Mouse (Mus musculus) CD4-positive, CD25-positive, alpha-beta regulatory T cell, adult 2 months (primary cell): ENCODE measurements at regions not wholly inside any gene's neighbourhood (a gene's known extent, or its start where the extent isn't known, plus 50 kb on each side); places are given as distances from the start of the nearest gene placed in this dataset.

ENCODE experiments used
- DNase-seq: peaks from one replicate; pipeline ENCODE4 v3.0.0-alpha.2; 2012; ENCODE audit warnings: low read depth, low spot score

GRCm38 (mm10) chr14:9191664-9192063 lies 525.6 kb upstream of the 4930452B06Rik start:
- DNase-seq: no peak

GRCm38 (mm10) chr14:9161336-9161735 lies 495.3 kb upstream of the 4930452B06Rik start:
- DNase-seq: no peak

GRCm38 (mm10) chr14:9157941-9158340 lies 491.9 kb upstream of the 4930452B06Rik start:
- no peak for DNase-seq

DNA sequence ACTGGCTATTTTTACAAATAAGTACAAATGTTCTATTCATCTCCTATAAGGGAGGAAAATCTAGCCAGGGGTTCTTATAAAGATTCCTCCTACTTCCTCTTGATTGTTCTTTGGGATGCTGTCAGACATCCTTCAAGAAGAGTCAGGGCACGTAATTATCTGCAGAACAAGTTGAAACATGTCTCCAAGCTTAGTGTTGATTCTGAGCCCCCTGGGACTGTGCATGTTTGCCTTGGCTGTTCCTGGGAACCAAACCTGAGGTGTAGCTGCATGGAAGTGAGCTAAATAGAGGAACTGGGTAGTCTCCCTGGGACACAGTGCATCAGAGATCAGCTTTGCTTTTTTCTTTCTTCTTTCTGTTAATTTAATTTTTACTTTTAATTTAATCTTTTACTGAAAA lies 484.8 kb upstream of the 4930452B06Rik start:
- DNase-seq: no peak

DNA sequence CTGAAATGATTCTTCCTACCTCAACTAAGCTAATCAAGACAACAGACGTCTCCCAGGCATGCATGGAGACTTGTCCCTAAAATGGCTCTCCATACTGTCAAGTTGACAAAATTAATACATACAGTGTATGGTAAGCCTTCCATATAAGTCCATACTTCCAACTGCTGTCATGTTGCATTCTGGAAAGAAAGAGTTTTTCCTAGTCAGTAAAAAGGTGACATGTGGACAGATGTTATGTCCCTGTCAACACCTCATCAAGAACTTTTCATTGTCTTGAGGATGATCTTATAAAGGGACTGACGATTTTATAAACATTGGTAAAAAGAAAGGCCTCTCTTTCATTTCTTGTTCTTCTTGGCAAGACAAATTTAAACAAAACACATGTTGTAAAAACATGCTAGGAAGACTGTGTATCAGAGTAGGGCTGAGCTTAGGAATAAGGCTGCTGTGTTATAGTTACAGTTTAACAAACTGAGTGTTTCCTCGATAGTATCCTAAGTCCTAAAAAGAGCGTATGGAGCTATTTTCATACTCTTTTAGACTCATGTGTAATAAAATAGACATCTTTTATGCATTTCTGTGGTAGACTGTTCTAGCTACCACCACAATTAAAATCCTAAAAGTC lies 480.7 kb upstream of the 4930452B06Rik start:
- no peak for DNase-seq

- DNase-seq: peak; percentile 12
Measured at GRCm38 (mm10) chr14:9105708-9106107, 439.7 kb upstream of the 4930452B06Rik start.

DNA sequence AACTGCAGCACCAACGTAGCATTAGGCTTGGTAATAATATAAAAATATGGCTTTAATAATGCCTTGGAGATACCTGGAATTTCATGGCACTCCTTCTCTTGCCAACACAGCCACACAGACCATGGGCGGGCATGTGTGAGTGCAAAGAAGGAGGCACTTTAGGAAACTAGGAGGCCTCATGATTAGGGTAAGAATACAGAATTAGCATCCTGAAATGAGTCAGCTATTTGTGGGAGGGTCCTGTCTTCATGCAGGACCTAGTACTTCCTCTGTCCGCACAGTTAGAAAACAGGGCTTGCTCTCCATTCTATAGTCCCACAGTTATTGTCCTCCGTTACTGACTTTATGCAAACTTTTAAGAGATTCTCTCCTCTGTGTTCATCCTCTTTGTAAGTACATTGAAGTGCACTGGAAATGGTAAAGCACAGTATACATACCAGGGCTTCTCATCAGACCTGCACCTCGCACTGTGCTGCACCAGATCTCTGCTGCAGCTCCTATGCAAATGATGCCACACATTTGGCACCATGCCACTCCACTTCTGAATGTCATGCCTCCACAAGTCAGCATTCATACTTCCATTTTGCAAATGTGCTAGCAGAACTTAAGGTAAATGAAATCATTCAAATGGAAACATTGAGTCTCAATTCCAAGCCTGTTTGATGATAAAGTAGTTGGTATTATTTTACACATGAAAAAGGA lies 423.7 kb upstream of the 4930452B06Rik start:
- DNase-seq: peak; percentile 19

DNA sequence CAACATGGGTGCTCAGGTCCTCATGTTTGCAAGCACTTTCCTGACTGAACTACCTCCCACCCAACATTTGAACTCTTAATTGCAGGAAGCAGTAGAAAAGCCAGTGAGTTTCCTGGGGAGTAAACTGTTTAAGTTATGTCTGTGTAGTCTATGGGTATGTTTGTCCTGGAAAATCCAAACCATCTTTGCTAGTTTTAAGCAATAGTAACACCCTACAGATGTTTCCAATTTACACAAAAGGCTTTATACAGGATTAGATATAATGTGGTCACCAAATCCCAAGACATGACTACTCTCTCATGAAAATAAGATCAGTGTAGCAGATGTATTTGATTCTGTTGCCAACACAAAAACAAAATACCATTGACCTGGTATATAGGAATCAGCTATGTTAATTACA lies 421.1 kb upstream of the 4930452B06Rik start:
- DNase-seq: no peak

GRCm38 (mm10) chr14:9079632-9080031 lies 413.6 kb upstream of the 4930452B06Rik start:
- DNase-seq: no peak

- DNase-seq: no peak
Measured at GRCm38 (mm10) chr14:9079014-9079413, 413.0 kb upstream of the 4930452B06Rik start.

DNA sequence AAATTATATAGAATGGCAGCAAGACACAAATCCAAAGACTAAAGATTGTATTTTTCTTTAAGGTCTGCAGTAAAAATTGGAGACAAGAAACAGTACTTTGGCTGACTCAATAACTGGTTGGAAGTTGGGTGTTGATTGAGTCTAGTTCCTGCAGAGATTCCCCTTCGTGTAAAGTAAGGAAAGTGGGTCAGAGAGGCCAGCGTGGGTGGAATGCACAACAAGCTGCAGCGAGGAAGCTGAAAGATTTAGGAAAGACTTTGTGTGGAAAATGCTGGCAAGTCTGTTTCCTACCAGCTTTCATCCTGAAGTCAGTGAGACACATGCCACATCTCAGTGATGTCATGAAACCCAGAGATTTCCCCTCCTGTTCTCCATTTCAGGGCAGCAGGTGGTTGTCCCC lies 405.1 kb upstream of the 4930452B06Rik start:
- no peak for DNase-seq

- no peak for DNase-seq
Measured at GRCm38 (mm10) chr14:9060058-9060457, 394.0 kb upstream of the 4930452B06Rik start.

DNA sequence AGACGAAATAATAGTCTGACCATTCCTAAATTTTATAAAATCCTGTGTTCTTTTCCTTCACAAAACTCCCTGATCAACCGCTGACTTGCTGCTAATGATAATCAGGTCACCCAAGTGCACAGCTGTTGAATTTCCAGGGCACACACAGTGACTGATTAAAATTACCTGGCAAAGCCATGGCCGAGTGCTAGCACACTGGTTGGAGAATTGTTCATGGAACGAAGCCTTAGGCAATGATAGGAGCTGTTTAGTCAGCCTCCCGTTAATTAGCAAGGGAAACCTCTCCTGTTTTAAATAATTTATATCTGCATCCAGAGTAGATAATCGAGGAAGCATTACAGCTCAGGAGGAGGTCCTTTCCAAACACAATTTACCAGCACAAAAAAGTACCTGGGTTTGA lies 362.8 kb upstream of the 4930452B06Rik start:
- no peak for DNase-seq

DNA sequence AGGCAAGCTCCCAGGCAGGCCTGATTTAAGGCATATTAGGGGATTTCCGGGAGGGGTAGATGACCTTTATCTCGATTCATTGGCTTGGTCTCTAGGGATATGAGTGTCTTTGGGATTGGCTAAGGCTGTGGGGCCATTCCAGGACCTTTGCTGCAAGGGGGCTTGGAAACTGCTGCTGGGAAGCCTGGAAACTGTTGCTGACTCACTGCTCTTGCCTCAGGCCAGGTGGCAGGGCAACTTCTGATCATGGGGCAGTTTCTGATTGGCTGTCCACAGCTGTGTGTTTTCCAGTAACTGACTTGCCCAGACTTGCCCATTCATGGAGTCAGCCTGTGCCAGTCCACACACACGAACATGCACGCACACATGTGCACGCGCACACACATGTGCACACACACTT lies 349.8 kb upstream of the 4930452B06Rik start:
- DNase-seq: no peak

- no peak for DNase-seq
Measured at GRCm38 (mm10) chr14:9003034-9003433, 337.0 kb upstream of the 4930452B06Rik start.

DNA sequence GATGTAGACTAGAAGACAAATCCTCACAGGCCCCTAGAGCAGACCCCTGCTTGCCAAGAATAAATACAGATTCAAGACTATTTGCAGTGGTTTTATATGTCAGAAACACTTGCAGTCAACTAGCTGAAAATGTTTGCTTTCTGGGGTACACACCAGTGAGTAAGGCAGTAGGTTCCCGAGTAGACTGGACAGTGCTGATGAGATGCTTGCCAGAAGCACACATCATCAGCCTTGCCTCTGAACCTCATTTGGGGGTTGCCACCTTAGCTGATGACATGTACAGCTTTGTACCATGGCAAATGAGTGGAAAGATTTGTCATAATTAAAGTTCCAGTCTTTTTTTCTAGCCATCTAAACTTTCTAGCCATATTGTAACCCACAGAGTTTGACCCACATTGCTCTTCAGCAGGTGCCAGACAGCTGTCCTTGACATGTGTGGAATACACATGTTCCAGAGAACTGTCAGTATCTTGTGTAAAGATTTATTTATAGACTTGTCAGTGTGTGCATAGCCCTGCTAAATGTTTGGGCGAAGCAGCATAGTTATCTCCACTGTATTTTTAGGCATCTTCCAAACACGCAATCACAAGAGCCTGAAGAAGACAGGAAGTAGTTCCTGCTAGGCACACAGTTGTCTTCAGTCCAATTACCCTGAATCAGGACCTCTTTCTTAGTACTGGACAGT lies 334.5 kb upstream of the 4930452B06Rik start:
- DNase-seq: no peak

- no peak for DNase-seq
Measured at GRCm38 (mm10) chr14:8999815-9000214, 333.8 kb upstream of the 4930452B06Rik start.

DNA sequence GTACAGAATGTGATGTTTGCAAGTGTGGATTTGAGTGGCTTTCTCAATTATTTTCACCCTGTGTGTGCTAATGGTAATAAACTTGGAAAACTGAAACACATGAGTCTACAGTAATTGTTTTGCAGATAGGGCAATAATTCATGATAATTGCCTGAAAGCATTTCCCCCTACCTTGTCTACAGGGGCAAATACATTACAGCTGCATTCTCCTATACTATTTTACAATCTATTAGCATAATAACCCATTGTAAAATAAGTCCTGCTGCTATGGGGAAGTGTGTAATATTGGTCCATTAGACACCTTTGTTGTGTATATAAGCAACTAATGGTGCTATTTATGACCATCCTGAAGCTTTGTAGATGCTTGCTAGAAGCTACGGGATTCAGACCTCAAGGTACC lies 327.4 kb upstream of the 4930452B06Rik start:
- no peak for DNase-seq

DNA sequence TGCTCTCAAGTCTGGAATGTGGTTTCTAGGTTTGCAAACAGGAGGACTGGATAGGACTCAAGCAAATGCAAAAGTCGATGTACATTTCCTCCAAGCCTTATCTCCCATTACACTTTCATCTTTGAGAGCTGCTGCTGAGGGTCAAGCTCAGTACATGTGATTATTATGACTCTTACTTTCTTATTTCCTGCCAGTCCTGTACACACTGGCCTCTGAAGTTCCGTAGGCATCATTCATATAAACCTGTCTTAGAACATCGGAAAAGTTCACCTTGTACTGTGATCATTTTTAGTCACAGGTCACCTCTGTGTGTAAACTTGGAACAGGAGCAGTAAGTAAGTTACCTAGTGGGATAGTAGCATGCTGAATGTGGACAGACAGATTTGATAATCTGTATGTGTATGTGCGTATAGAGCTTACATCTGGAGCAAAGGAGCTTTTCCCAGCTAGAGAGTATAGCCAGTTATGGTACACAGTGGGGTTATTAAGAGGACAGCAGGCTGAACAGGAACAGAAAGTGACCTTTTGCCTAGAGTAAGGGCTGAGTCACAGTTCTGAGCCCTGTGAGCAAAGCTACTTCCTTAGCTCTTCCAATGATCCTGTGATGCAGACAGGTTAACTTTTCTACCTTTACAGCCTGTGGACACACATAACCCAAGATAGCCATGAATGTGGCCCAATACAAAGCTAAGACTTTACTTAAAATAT lies 319.2 kb upstream of the 4930452B06Rik start:
- no peak for DNase-seq

- DNase-seq: no peak
Measured at GRCm38 (mm10) chr14:8961554-8961953, 295.5 kb upstream of the 4930452B06Rik start.

- DNase-seq: no peak
Measured at GRCm38 (mm10) chr14:8952853-8953397, 286.9 kb upstream of the 4930452B06Rik start.

- no peak for DNase-seq
Measured at GRCm38 (mm10) chr14:8948751-8949150, 282.7 kb upstream of the 4930452B06Rik start.
